Mouse (Mus musculus) urinary bladder, postnatal 25 days (tissue): ENCODE data around the gene Pnrc2.
A peak's percentile ranks its signal among the peaks of the same experiment; 100 is the strongest.

Source experiments
- DNase-seq: peaks from one replicate; pipeline ENCODE4 v3.0.0; 2022; ENCODE audit warnings: low spot score

Gene Pnrc2

GRCm38 (mm10) chr4:135891539-135891938, 17.9 kb upstream of the Pnrc2 start:
- DNase-seq = no peak

- DNase-seq = peak; percentile 72
These were observed 16.2 kb upstream of the Pnrc2 start for GRCm38 (mm10) chr4:135889884-135890283.

- no peak for DNase-seq
These were observed 15.7 kb upstream of the Pnrc2 start for GRCm38 (mm10) chr4:135889146-135889883.

- no peak for DNase-seq
These were observed 14.9 kb upstream of the Pnrc2 start for GRCm38 (mm10) chr4:135888448-135889057.

GRCm38 (mm10) chr4:135886184-135886583, 12.5 kb upstream of the Pnrc2 start:
- DNase-seq = no peak

GRCm38 (mm10) chr4:135885676-135886075, 12.0 kb upstream of the Pnrc2 start:
- no peak for DNase-seq

GRCm38 (mm10) chr4:135884531-135884930, 10.9 kb upstream of the Pnrc2 start:
- no peak for DNase-seq

GRCm38 (mm10) chr4:135883881-135884516, 10.3 kb upstream of the Pnrc2 start:
- no peak for DNase-seq

GRCm38 (mm10) chr4:135883401-135883851, 9.8 kb upstream of the Pnrc2 start:
- no peak for DNase-seq

GRCm38 (mm10) chr4:135882023-135882422, 8.4 kb upstream of the Pnrc2 start:
- no peak for DNase-seq

GRCm38 (mm10) chr4:135880576-135880975, 6.9 kb upstream of the Pnrc2 start:
- DNase-seq = no peak

GRCm38 (mm10) chr4:135880018-135880417, 6.4 kb upstream of the Pnrc2 start:
- no peak for DNase-seq

GRCm38 (mm10) chr4:135879021-135879420, 5.4 kb upstream of the Pnrc2 start:
- no peak for DNase-seq

- DNase-seq = no peak
These were observed 4.1 kb upstream of the Pnrc2 start for GRCm38 (mm10) chr4:135877742-135878141.

- DNase-seq = peak; percentile 46
These were observed 3.0 kb upstream of the Pnrc2 start for GRCm38 (mm10) chr4:135876583-135877020.

GRCm38 (mm10) chr4:135875991-135876582, 2.4 kb upstream of the Pnrc2 start:
- peak; percentile 36 for DNase-seq

GRCm38 (mm10) chr4:135875546-135875945, 1.9 kb upstream of the Pnrc2 start:
- no peak for DNase-seq

GRCm38 (mm10) chr4:135874564-135875535, 1.2 kb upstream of the Pnrc2 start:
- DNase-seq = no peak

- DNase-seq = no peak
These were observed 860 bp downstream of the Pnrc2 start for GRCm38 (mm10) chr4:135872589-135873391.

GRCm38 (mm10) chr4:135872015-135872414, 1.6 kb downstream of the Pnrc2 start:
- no peak for DNase-seq
